ENCODE assay signal across 17 mouse cellular contexts in the genomic region with DNA sequence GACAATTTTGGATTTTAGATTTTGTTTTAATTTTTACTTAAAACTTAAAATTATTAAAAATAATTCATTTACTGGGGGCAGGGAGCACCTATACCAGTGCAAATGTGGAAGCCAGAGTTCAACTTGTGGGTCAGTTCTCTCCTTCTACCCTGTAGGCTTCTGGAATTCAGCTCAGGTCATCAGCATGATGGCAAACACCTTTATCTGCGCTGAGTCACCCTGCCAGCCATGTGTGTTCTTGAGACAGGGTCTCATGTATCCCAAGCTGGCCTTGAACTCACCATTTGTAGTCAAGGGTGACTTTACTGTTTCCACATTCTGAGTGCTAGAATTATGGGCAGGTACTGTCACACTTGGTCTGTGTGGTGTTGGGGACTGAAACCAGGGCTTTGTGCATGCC.
"Had no signal": no experiment of that assay in that cellular context is flagged by ENCODE, and none has a peak within 500 bp of the region (broad histone marks: within the 10 kb centered on the region; RNA-seq: fewer than 3 reads in every experiment).

No protein-coding gene starts in this region.

- ATAC-seq: intestine, postnatal 0 days; midbrain, embryonic 15.5 days had no signal

- H3K4me2 ChIP-seq: kidney, embryonic 15.5 days; liver, embryonic 15.5 days; lung, embryonic 14.5 days; midbrain, embryonic 12.5 days; midbrain, embryonic 15.5 days; neural tube, embryonic 12.5 days; neural tube, embryonic 15.5 days; stomach, embryonic 15.5 days had no signal

- H3K27ac ChIP-seq: kidney, embryonic 15.5 days; left cerebral cortex, adult 2 months; midbrain, embryonic 12.5 days; midbrain, embryonic 15.5 days; neural tube, embryonic 12.5 days; neural tube, embryonic 15.5 days; stomach, embryonic 15.5 days had no signal

- H3K9me3 ChIP-seq: kidney, embryonic 15.5 days; liver, embryonic 15.5 days; midbrain, embryonic 12.5 days; midbrain, embryonic 15.5 days; neural tube, embryonic 12.5 days; neural tube, embryonic 15.5 days; stomach, embryonic 15.5 days had no signal

- DNase-seq: kidney, adult 8-10 months; kidney, postnatal 10 days; kidney, postnatal 36 days; layer of hippocampus, postnatal 36 days; lung, embryonic 14.5 days; right cerebral cortex, postnatal 25 days; spleen, adult 18-20 months; thymus, postnatal 25 days had no signal

- H3K27me3 ChIP-seq: kidney, embryonic 15.5 days; liver, embryonic 15.5 days; midbrain, embryonic 12.5 days; midbrain, embryonic 15.5 days; neural tube, embryonic 12.5 days; neural tube, embryonic 15.5 days; stomach, embryonic 15.5 days had no signal

- H3K4me1 ChIP-seq: midbrain, embryonic 15.5 days; neural tube, embryonic 12.5 days; neural tube, embryonic 15.5 days; stomach, embryonic 15.5 days had no signal

- H3K9ac ChIP-seq: kidney, embryonic 15.5 days; liver, embryonic 15.5 days; lung, embryonic 14.5 days; midbrain, embryonic 12.5 days; midbrain, embryonic 15.5 days; neural tube, embryonic 12.5 days; neural tube, embryonic 15.5 days; stomach, embryonic 15.5 days had no signal

- H3K4me3 ChIP-seq: kidney, embryonic 15.5 days; left cerebral cortex, adult 2 months; liver, embryonic 15.5 days; midbrain, embryonic 12.5 days; midbrain, embryonic 15.5 days; neural tube, embryonic 12.5 days; neural tube, embryonic 15.5 days; stomach, embryonic 15.5 days had no signal
